Mouse (Mus musculus): ENCODE results near the gene Lpp.
"Not testable (repeated sequence)": the region's sequence is repeated elsewhere in the genome, so short reads cannot be mapped to it uniquely, and the experiment has no call there.

Gene Lpp

DNA sequence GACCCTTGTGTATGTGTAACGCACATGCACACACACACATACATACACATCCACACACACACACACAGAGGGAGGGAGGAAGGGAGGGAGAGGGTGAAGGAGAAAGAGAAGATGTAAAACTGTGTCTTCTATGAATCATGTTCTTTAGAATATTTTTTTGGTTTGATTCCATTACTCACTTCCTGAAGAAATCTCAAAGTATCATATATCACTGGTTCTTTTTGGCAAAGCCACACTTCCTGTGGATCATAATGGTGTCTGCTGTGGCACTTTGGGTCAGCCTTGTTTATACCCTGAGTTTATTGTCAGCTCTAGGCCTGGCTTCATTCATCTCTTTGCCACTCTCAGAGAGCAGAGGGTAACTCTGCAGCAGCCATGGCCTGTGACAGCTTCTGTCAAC lies 584.5 kb downstream of the Lpp start:
- DNase-seq (ENCODE audit: low spot score in 2 of 2), result no peak

DNA sequence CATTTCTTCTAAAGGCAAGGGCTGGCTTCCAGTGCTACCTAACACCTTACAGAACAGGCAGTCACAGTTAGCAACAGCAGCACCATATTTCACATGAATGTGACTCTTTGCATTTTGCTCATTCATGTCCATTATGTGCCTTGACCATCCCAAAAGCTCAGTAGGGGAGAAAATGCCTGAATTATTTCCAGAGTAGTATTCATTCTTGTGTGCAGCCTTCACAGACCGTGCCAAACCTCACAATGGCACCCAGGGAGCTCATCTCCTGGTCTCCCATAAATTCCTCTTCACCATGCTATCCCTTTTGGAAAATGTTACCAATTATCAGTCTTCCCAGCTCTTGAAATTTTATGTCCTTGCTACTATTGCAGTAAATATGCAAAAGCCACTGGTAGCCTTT lies 584.9 kb downstream of the Lpp start:
- DNase-seq (ENCODE audit: low spot score in 2 of 2), result no peak

DNA sequence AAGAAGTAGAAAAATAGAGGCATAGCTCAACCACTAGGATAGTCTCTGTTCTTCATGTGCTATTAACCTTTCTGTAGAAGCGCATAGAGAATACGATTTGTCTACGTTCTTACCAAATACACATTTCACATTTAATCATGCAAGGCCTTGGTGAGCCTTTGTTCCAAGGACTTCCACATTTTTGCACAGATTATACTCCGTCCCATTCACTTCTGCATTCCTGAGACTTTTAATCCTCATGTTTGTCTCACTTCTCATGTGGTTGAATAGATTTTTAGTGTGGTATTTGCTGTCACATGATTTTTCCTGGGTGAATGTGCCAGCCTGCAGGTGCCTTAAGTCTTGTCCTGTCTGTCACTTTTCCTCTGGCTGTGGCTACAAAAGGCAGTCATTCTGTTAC lies 586.1 kb downstream of the Lpp start:
- no peak for DNase-seq (ENCODE audit: low spot score in 2 of 2)

DNA sequence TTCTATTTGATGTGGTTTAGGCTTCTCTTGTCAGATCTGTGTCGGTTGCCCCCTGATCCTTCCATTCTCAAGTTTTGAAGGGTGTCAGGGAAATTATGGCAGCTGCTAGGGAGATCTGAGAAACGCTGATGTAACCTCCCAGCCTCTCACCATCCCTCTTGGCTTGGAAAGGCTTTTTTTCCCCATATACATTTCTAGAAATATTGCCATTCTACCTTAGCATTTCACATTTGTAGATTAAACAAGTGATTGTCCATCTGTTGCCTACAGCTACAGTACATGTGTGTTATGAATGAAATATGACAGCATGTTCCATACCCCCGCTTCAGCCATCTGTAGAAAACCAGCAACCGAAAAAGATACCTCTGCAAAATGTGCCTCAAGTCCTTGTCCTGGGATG lies 589.5 kb downstream of the Lpp start:
- no peak for DNase-seq (ENCODE audit: low spot score in 2 of 2)

DNA sequence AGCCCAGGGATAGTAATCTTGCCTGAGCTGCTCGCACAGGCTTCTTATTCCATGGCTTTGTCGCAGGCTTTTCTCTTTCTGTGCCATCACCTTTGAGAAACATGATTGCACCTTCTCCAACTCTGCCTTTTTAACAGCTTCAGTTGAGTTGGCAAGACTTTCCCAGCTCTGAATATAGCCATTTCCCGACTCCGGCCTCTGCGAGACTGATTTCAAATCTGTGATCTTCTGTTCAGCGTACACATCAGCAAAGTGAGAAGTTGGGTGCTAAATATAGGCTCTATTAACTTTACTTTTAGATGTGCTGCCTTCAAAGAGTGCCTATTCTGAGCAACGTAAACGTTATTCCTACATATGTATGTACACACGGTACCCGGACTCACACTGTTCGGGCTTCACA lies 597.0 kb downstream of the Lpp start:
- no peak for DNase-seq (ENCODE audit: low spot score in 2 of 2)

DNA sequence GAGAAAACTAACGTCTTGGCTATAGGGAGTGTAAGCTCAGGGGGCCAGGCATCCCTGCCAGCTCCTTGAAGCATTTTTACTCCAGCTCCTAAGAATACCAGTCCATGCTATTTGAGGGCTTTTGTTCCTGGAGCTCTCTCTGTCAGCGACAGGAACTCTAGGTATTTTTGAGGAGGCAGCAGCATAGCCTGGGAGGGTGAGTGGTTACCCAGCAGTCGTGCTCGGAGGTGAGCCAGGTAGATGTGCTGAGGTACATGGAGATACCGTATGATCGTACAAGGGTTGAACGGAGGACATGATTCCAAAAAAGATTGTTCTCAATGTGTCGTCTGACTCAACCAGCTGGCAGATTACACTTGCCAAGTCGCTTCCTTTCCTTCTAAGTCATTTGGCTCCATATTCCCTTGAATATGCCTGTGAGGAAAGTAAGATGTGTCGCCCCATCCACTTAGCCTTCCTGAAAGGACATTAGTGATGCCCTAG lies 597.8 kb downstream of the Lpp start:
- DNase-seq (ENCODE audit: low spot score in 2 of 2), result no peak

DNA sequence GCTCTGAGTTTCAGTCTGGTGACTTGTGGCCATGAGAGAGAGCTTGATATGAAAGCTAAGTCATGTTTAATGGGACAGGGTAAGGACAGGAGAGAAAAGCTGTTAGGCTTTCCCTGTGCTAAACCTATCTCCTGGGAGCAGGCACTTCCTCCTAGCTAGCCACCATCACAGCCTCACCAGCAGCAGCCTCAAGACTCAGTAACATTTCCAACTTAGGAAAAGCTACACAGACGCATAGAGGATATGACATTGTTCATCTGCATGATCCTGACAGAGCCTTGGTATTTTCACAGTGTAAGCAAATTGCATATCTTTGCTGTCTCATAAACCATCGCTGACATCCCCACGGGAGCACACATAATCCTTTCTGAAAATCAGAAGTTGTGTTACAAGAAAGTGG lies 598.7 kb downstream of the Lpp start:
- DNase-seq (ENCODE audit: low spot score in 2 of 2), result no peak

DNA sequence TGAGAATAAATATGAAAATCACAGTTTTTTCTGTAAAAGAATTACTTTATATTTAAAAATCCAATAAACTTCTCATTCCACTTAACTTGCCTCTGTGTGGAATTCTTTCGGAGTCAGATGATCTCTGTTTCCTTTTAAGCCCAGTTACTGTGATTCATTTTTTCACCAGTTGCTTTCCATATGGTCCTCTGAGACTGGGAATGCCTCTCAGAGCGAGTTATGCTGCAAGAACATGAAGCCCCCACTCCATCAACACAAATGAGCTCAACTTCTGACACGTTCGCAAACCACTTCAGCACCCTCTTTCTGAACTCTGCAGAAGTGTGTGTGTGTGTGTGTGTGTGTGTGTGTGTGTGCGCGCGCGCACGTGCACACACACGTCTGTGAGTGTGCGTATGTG lies 599.2 kb downstream of the Lpp start:
- DNase-seq (ENCODE audit: low spot score in 2 of 2), result no peak

DNA sequence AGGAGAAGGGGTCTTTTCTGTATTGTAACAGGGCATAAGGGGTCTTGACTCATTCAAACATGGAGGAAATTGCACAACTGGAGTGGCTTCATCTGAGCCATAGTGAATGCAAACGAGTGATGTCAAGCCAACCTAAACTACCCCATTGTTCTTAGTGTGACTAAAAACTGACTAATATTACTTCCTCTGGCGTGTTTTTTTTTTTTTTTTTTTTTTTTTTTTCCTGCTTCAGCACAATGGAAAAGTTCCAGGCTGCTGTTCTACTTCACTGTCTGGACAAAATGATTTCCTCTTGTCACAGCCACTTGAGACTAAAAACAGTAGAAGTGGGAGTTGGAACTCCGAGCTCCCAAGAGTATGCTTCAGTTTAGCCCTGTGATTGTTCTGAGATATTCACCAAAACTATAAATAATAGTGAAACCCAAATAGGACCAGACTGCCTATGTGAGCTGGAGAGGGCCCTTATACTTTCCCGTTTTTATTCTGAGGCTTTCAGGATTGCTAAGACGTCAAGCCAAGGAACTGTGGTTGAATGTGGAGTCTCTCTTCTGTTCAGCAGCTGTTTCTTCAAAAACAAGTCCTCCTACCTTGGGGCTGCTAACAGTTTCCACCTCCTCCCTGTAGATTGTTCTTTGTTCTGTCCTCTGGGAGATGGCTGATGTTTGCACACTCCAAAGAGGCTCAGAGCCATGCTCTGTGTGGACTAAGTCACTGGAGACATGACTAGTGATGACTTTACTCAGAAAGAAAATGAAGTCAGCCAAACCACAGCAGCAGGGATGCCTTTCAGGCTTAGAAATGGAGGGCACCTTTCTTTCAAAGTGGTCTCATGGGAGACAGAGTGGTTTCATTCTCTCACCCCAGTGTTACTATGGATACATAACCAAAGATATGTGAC lies 617.9 kb downstream of the Lpp start:
- peak; percentile 57 to 60 for DNase-seq (ENCODE audit: low spot score in 2 of 2)

DNA sequence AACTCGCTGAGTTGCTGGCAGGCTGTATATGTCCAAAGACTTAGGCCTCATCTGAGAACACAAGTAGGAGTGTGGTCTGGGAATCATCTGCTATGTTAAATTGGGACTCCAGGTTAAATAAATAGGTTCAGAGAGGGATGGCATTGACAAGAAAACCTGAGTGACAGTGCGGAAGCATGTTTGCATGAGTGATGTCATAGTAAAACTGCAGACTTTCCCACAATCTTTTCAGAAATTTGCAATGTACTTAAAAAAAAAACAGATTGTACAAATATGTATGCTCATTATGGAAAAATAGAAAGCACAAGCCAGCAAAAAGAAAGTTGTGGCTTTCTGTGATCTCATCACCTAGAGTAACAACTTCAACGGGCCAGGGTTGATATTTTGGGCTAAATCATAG lies 619.6 kb downstream of the Lpp start:
- DNase-seq (ENCODE audit: low spot score in 2 of 2), result no peak

DNA sequence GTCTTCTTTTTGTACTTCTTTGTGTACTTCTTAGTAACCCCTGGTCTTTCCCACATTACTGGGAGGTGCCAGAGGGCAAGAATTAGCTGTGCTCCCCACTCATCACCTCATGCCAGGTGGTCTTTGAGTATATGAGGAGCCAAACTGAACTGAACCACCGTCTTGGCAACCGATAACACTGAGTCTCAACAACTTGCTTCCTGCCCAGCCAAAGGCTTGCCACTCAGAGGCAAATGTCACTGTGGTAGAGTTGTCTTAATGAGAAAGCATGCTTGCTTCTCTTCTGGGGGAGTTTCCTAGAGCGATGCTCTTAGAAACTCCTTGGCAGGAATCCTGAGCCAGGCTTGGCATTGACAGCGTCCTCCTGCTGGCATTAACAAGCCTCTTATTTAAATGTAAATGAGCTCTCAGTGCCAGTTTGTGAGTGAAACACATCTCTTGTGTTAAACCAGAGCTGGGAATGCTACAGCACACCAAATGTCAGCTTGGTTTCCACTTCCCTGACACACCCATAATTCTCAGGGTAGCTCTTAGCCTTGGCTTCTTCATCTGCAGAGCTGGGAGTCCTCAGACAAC lies 623.0 kb downstream of the Lpp start:
- DNase-seq (ENCODE audit: low spot score in 2 of 2), result no peak

DNA sequence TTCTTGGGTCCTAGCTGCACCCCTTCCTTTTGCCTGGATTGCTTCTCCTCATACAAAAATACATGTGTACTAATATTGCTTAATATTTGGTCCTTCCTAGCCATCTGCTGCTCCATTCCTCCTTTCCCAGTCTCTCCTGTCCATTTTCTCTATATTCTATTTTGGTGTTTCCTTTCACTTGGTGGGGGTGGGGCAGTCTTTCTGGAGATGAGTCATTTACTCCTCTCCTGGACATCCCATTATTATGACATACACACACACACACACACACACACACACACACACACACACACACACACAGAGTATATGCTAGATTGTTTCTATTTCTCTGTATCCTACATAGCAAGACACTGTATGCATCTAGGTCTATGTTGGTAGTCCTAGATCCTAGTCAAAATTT lies 623.7 kb downstream of the Lpp start:
- no peak for DNase-seq (ENCODE audit: low spot score in 2 of 2)

DNA sequence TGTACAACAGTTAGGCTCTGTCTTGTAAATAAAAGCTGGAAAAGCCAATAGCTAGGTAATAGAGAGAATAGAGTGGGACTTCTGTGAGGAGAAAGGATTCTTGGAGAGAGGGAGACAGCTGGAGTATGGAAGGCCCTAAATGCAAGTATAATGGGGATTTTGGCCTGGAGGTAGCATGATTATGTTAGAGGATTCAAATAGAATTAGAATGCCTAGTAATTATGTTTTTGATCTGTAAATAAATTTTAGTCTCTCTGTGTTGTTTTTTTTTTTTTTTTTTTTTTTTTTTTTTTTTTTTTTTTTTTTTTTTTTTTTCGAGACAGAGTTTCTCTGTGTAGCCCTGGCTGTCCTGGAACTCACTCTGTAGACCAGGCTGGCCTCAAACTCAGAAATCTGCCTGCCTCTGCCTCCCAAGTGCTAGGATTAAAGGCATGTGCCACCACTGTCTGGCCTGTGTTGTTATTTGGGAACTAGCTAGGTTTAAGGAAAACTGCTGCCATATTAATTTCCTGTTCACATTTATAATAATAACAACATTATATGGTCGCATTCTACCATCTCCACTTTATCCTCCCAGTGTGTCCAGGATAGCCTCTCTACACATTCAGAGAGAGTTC lies 628.5 kb downstream of the Lpp start:
- DNase-seq (ENCODE audit: low spot score in 2 of 2), result not testable (repeated sequence)

DNA sequence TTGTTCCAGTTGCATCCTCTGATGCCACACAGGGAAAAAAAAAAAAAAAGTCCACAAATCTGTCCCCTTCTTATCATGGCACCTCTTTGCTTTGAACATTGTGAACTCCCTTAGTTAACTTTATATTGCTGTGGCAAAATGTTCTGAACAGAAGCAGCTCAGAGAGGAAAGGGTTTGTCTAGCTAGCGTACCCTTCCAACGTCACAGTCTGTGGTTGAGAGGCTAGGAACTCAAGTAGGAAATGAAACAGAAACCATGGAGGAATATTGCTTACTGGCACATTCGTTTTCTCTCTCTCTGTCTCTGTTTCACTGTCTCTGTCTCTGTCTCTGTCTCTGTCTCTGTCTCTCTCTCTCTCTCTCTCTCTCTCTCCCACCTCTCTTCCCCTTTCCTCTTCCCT lies 631.3 kb downstream of the Lpp start:
- DNase-seq (ENCODE audit: low spot score in 2 of 2), result no peak

DNA sequence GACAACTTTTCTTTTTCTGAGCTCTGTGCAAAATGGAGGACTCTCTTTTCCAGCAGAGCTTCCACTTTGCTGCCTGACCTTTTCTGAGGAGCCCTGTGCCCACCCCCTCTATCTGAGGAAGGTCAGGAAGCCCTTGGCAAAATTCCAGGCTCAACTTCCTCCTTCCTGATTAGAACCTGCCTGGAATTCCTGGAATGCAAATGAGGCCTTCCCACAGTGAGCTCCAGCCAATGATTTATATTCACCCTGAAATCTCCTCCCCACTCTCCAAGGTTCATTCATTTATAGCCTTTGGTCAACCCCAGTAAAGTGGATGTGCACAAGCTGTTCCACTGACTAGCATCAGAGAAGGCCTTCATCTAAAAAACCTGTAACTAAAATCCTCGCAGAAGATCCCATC lies 632.9 kb downstream of the Lpp start:
- DNase-seq (ENCODE audit: low spot score in 2 of 2), result no peak

DNA sequence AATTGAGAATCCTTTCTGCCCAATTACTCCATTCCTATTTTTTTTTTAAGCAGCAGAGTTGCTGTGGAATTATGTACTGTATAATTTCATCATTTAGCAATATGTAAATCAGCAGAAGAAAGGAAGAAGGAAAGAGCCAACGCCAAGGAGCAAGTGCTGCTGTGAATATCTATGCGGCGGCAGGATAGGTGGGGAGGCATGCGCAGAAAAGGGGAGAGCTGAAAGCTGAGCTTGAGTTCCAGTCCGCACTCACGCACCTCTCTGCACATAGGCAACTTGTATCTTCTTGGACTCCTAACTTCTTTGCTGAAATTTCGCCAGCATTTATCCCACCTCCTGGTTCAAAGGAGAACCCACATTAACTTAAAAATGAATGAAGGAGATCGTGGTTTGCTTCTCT lies 636.2 kb downstream of the Lpp start:
- no peak for DNase-seq (ENCODE audit: low spot score in 2 of 2)

DNA sequence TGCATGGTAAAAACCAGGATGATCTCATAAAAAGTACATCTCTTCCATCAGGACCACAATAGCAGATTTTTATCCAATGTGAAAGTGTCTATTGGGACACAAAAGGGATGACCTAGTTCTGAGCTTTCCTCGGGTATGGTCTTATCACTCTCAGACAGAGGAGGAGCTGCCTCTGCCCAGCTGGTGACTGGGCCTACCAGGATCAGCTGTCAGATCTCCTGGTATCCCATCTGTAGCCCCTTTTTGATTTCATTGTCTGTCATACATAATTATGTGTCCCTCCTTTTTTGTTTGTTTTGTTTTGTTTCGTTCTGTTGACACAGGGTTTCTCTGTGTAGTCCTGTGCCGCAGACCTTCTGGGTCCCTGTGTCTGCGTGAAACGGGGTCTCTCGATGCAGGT lies 644.1 kb downstream of the Lpp start:
- no peak for DNase-seq (ENCODE audit: low spot score in 2 of 2)

DNA sequence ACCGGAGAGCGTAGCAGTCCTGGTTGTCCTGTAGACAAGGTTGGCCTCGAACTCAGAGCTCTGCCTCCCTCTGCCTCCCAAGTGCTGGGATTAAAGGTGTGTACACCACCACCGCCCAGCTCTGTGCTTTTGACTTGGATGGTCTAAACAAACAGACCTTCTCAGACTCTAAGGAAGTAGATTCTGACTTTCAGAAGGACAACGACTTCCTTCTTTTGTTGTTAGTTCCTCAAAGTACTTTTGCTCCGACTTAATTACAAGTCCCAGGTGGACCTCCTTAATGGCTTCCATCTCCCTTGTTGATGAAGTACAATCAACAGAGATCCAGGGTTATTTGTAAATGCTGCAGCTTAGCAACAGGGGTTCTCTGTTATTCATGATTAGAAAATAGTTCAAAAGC lies 645.2 kb downstream of the Lpp start:
- DNase-seq (ENCODE audit: low spot score in 2 of 2), result no peak

DNA sequence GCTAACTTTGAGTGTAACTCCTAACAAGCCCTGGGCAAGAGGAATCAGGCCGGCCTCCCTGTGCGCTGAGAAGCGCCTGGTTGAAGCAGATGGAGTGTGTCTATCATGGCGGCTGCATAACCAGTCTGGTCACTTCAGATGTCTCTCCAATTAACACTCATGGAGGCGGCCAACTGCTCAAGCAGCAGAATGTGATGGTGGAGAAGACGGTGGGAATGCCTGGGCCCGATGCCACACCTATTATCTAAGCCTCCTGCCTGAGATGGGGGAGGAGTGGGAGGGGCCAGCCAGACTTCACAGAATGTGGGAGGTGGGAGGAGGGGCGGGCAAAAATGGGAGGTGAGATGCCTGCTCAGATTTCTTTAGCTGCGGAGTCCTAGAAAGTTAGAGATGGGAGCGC lies 646.6 kb downstream of the Lpp start:
- DNase-seq (ENCODE audit: low spot score in 2 of 2), result no peak

DNA sequence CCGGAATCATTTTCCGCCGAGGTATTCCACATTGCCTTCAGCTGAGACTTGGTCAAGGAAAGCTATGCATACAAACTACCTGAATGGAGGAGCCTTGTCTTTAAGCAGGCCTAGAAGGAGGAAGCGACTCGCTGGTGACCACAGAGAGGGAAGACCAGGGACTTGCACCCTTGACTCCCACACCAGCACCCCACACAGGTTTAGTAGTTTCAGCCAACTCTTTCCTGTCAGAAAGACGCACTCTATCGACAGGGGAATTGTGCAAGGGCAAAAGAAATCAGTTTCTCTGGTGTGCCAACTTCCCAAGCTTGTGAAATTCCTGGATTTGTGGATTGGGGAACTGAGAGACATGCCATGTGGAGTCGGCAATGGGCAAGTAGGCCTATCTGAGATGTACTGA lies 647.9 kb downstream of the Lpp start:
- DNase-seq (ENCODE audit: low spot score in 2 of 2), result no peak

DNA sequence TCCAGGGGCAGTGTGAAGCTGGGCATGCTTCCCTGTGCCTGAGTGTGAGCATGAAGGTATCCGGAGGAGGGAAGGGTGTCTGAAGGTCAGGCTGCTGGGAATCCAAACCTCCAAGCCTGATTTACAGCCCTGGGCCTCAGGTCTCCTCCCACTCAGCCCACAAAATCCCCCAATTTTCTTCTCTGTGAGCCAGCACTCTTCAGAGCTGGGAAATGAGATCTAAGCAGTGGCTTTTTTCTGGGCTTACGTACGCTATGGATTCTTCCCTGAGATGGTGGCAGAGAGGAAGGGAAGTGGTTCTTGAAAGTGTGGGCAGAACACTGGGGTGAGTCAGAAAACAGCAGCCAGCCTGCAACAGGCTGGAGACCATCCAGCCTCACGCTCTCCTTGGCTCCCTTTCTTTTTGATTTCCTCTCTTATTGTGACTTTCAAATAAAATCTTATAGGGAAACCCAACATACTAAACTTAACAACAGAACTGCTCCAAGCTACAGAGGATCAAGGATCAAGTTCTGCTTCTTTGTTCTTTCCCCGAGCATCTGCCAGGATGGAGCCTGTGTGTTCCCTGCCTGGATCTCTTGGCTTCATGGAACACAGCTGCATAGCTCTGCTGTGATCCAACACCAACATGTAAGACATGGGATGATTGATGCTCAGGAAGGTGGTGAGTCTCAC lies 648.7 kb downstream of the Lpp start:
- DNase-seq (ENCODE audit: low spot score in 2 of 2), result peak in 1 of 2 experiments; percentile 43

Data from heart, adult 9 months (tissue).